Mouse (Mus musculus) MEL (cell line): ENCODE measurements around the gene Tmem231. TPM values are rescaled to one million over a fixed set of nuclear protein-coding genes. Genes with fewer than 3 reads are reported as not detected.

Experiments
- DNase-seq: peaks from one replicate; pipeline ENCODE4 v3.0.0; 2011; ENCODE audit warnings: low read depth, low spot score
- H3K27ac ChIP-seq: 2 replicates; pipeline ENCODE4 v1.5.1; 2012; ENCODE audit warnings: low read depth, mild to moderate bottlenecking, control low read depth, low read length, moderate library complexity; ENCODE audit not compliant: control insufficient read depth
- H3K27me3 ChIP-seq, 2 experiments: fragments of 150-350 bp in 1 of 2; sonication (generic) in 1 of 2; 2 replicates each; pipeline ENCODE4 v1.6.1; 2012; ENCODE audit warnings: low read length in 2 of 2, mild to moderate bottlenecking in 2 of 2, improper control_type of control experiment in 1 of 2, moderate library complexity in 1 of 2; ENCODE audit not compliant: insufficient read depth in 2 of 2, control insufficient read depth in 1 of 2
- H3K36me3 ChIP-seq, 2 experiments: 2 replicates each; pipeline ENCODE4 v1.6.1; 2012 to 2014; ENCODE audit warnings: low read length in 2 of 2, improper control_type of control experiment in 1 of 2, inconsistent platforms in 1 of 2, mild to moderate bottlenecking in 1 of 2; ENCODE audit not compliant: insufficient read depth in 2 of 2, control insufficient read depth in 1 of 2
- H3K4me1 ChIP-seq, 2 experiments: fragments of 150-350 bp in 1 of 2; sonication (generic) in 1 of 2; 2 replicates each; pipeline ENCODE4 v1.6.1; 2012; ENCODE audit warnings: low read length in 2 of 2, improper control_type of control experiment in 1 of 2, mild to moderate bottlenecking in 1 of 2; ENCODE audit not compliant: insufficient read depth in 2 of 2, control insufficient read depth in 1 of 2
- H3K4me3 ChIP-seq, 2 experiments: fragments of 150-350 bp in 1 of 2; sonication (generic) in 1 of 2; 2 replicates each; pipeline ENCODE4 v1.5.1; 2012; ENCODE audit warnings: low read depth in 2 of 2, low read length in 2 of 2, mild to moderate bottlenecking in 2 of 2, moderate library complexity in 2 of 2, control low read depth in 1 of 2, improper control_type of control experiment in 1 of 2; ENCODE audit not compliant: control insufficient read depth in 1 of 2, insufficient read depth in 1 of 2
- H3K79me2 ChIP-seq: 2 replicates; pipeline ENCODE4 v1.6.1; 2012; ENCODE audit warnings: mild to moderate bottlenecking, low read length, moderate library complexity; ENCODE audit not compliant: control insufficient read depth, poor library complexity, insufficient read depth
- H3K9ac ChIP-seq: 2 replicates; pipeline ENCODE4 v1.6.1; 2012; ENCODE audit warnings: low read depth, mild to moderate bottlenecking, control low read depth, low read length, moderate library complexity; ENCODE audit not compliant: control insufficient read depth, poor library complexity, severe bottlenecking
- H3K9me3 ChIP-seq: fragments of 150-350 bp; sonication (generic); replicated peaks from 2 replicates; pipeline ENCODE4 v1.6.1; 2012; ENCODE audit warnings: mild to moderate bottlenecking, low read length, improper control_type of control experiment, moderate library complexity; ENCODE audit not compliant: insufficient read depth
- CHD2 ChIP-seq: IDR thresholded peaks from 2 replicates; pipeline ENCODE4 v1.6.1; 2011; ENCODE audit warnings: low read length, improper control_type of control experiment
- CTCF ChIP-seq, 3 experiments: IDR thresholded peaks in 2 of 3; conservative IDR thresholded peaks in 1 of 3; 2 replicates each; pipeline ENCODE4 v1.5.1; 2011 to 2012; ENCODE audit warnings: low read length in 3 of 3, low read depth in 2 of 3, mild to moderate bottlenecking in 2 of 3, improper control_type of control experiment in 1 of 3, inconsistent platforms in 1 of 3, mixed read lengths in 1 of 3, moderate library complexity in 1 of 3; ENCODE audit not compliant: control insufficient read depth in 1 of 3, insufficient read depth in 1 of 3, poor library complexity in 1 of 3, severe bottlenecking in 1 of 3
- ELF1 ChIP-seq: IDR thresholded peaks from 2 replicates; pipeline ENCODE4 v1.6.1; 2014; ENCODE audit warnings: low read depth, mild to moderate bottlenecking, inconsistent platforms, low read length, improper control_type of control experiment, moderate library complexity
- EP300 ChIP-seq, 2 experiments: IDR thresholded peaks; 2 replicates each; pipeline ENCODE4 v1.6.1; 2011; ENCODE audit warnings: improper control_type of control experiment in 2 of 2, low read length in 2 of 2, low read depth in 1 of 2, mild to moderate bottlenecking in 1 of 2
- GATA1 ChIP-seq: IDR thresholded peaks from 2 replicates; pipeline ENCODE4 v1.6.1; 2011; ENCODE audit warnings: low read depth, low read length, improper control_type of control experiment
- MYC ChIP-seq: IDR thresholded peaks from 2 replicates; pipeline ENCODE4 v1.6.1; 2011; ENCODE audit warnings: low read depth, mild to moderate bottlenecking, low read length, improper control_type of control experiment, moderate library complexity
- NRF1 ChIP-seq: IDR thresholded peaks from 2 replicates; pipeline ENCODE4 v1.6.1; 2014; ENCODE audit warnings: low read depth, mild to moderate bottlenecking, inconsistent platforms, low read length, improper control_type of control experiment, moderate library complexity; ENCODE audit not compliant: poor library complexity, insufficient read depth, severe bottlenecking
- POLR2AphosphoS2 ChIP-seq: IDR thresholded peaks from 2 replicates; pipeline ENCODE4 v1.6.1; 2011; ENCODE audit warnings: low read length, improper control_type of control experiment
- UBTF ChIP-seq: IDR thresholded peaks from 2 replicates; pipeline ENCODE4 v1.6.1; 2012; ENCODE audit warnings: low read depth, mild to moderate bottlenecking, inconsistent platforms, low read length, improper control_type of control experiment, moderate library complexity, borderline replicate concordance; ENCODE audit not compliant: insufficient read depth
- ZC3H11A ChIP-seq: IDR thresholded peaks from 2 replicates; pipeline ENCODE4 v1.6.1; 2012; ENCODE audit warnings: low read depth, mild to moderate bottlenecking, inconsistent platforms, low read length, improper control_type of control experiment
- ZKSCAN1 ChIP-seq: IDR thresholded peaks from 2 replicates; pipeline ENCODE4 v1.6.1; 2012; ENCODE audit warnings: low read depth, mild to moderate bottlenecking, inconsistent platforms, low read length, improper control_type of control experiment, moderate library complexity
- ZNF384 ChIP-seq: IDR thresholded peaks from 2 replicates; pipeline ENCODE4 v1.6.1; 2012; ENCODE audit warnings: low read depth, mild to moderate bottlenecking, inconsistent platforms, low read length, improper control_type of control experiment
- polyA plus RNA-seq, 2 experiments: library from polyadenylated mRNA; stranded (reverse) in 1 of 2; unstranded in 1 of 2; fragments of >175 nt in 1 of 2; fragments of >200 nt in 1 of 2; gene quantifications; 2 replicates each; pipeline versions ENCODE4 v1.2.1 to v1.2.4; 2012; ENCODE audit warnings: low replicate concordance in 2 of 2, low read depth in 1 of 2; ENCODE audit not compliant: insufficient read length in 2 of 2, insufficient read depth in 1 of 2, missing spikeins in 1 of 2
- total RNA-seq: library from RNA; depleted of rRNA; stranded (reverse); fragments of 300-350 nt; gene quantifications from 2 replicates; pipeline ENCODE4 v1.2.3, GENCODE M21; 2012

The Tmem231 gene
- total and polyA plus RNA-seq, 3 experiments = 0.85 to 2.5 TPM; not detected in 1

- DNase-seq = no peak
- no peak overlapping the region for H3K9ac ChIP-seq
- H3K79me2 ChIP-seq = no peaks in the 10 kb centered on the region
- no peak overlapping the region for H3K27ac ChIP-seq
- H3K27me3 ChIP-seq = no peaks in the 10 kb centered on the region
- TF ChIP-seq EP300 (IDR thresholded peaks at IDR 0.05; ENCODE audit: low read depth in 1 of 2, low read length in 2 of 2) (no peak), UBTF (no peak), CHD2 (no peak), ZNF384 (peak; percentile 42; the same call in 1 of the 2 replicates)
- peaks cover 2 to 12% of the 10 kb centered on the region in 2 experiments; a peak in 3 of 4 replicates for H3K4me1 ChIP-seq
- peaks cover 0 to 7% of the 10 kb centered on the region in 2 experiments; a peak in 3 of 4 replicates for H3K36me3 ChIP-seq
- no peaks in the 10 kb centered on the region for H3K9me3 ChIP-seq
- H3K4me3 ChIP-seq = no peak overlapping the region
These were observed 31.3 kb upstream of the Tmem231 start for GRCm38 (mm10) chr8:111964849-111965561.

GRCm38 (mm10) chr8:111964351-111964750, 30.7 kb upstream of the Tmem231 start:
- no peak for TF ChIP-seq CTCF (IDR thresholded peaks at IDR 0.05 in 2 of 3, conservative IDR thresholded peaks at IDR 0.05 in 1 of 3; ENCODE audit: control insufficient read depth in 1 of 3, insufficient read depth in 1 of 3, low read depth in 2 of 3, low read length in 3 of 3, poor library complexity in 1 of 3, severe bottlenecking in 1 of 3)
- no peak for TF ChIP-seq ZKSCAN1
- TF ChIP-seq NRF1 = no peak
- no peak for TF ChIP-seq POLR2AphosphoS2
- no peak for TF ChIP-seq ELF1
- TF ChIP-seq, all 39 proteins: peak for 0
- Histone ChIP-seq H3K9ac (no peak overlapping the region), H3K4me3 (no peak overlapping the region), H3K27me3 (no peaks in the 10 kb centered on the region), H3K36me3 (peaks cover 0 to 7% of the 10 kb centered on the region in 2 experiments; a peak in 3 of 4 replicates), H3K9me3 (no peaks in the 10 kb centered on the region), H3K27ac (no peak overlapping the region), H3K4me1 (peaks cover 2 to 12% of the 10 kb centered on the region in 2 experiments; a peak in 3 of 4 replicates), H3K79me2 (no peaks in the 10 kb centered on the region)
- DNase-seq = no peak

GRCm38 (mm10) chr8:111963546-111963945, 29.9 kb upstream of the Tmem231 start:
- no peak for TF ChIP-seq MYC
- no peak for TF ChIP-seq GATA1
- no peak for TF ChIP-seq ZKSCAN1
- no peak for TF ChIP-seq ZNF384
- no peak for TF ChIP-seq ZC3H11A
- TF ChIP-seq, all 39 proteins: peak for 0
- H3K4me3 ChIP-seq = no peak overlapping the region
- H3K79me2 ChIP-seq = no peaks in the 10 kb centered on the region
- H3K36me3 ChIP-seq = peaks cover 0 to 7% of the 10 kb centered on the region in 2 experiments; a peak in 2 of 4 replicates
- H3K27ac ChIP-seq = no peak overlapping the region
- H3K9ac ChIP-seq = no peak overlapping the region
- DNase-seq = no peak
- H3K4me1 ChIP-seq = peaks cover 2 to 12% of the 10 kb centered on the region in 2 experiments; a peak in 3 of 4 replicates
- H3K9me3 ChIP-seq = no peaks in the 10 kb centered on the region
- H3K27me3 ChIP-seq = no peaks in the 10 kb centered on the region
